Mouse (Mus musculus) midbrain, embryonic 10.5 days (tissue): ENCODE results near the gene Mgll. TPM values are rescaled to one million over a fixed set of nuclear protein-coding genes. Genes with fewer than 3 reads are reported as not detected.
A peak's percentile ranks its signal among the peaks of the same experiment; 100 is the strongest.

Source experiments
- DNase-seq: peaks from one replicate; pipeline ENCODE4 v3.0.0-alpha.2; 2017; ENCODE audit warnings: low spot score
- H3K27ac ChIP-seq: fragments of 300-500 bp; sonication (generic); replicated peaks from 2 replicates; pipeline ENCODE4 v1.5.1; 2016; ENCODE audit warnings: mild to moderate bottlenecking
- H3K27me3 ChIP-seq: fragments of 300-500 bp; sonication (generic); 2 replicates; pipeline ENCODE4 v1.6.1; 2016; ENCODE audit warnings: low read depth, mild to moderate bottlenecking; ENCODE audit not compliant: poor library complexity, severe bottlenecking
- H3K36me3 ChIP-seq: fragments of 300-500 bp; sonication (generic); 2 replicates; pipeline ENCODE4 v1.6.1; 2016; ENCODE audit warnings: mild to moderate bottlenecking, moderate library complexity
- H3K4me1 ChIP-seq: fragments of 300-500 bp; sonication (generic); 2 replicates; pipeline ENCODE4 v1.6.1; 2016
- H3K4me3 ChIP-seq: fragments of 300-500 bp; sonication (generic); 2 replicates; pipeline ENCODE4 v1.5.1; 2016; ENCODE audit warnings: mild to moderate bottlenecking, moderate library complexity
- H3K9me3 ChIP-seq: fragments of 300-500 bp; sonication (generic); replicated peaks from 2 replicates; pipeline ENCODE4 v1.6.1; 2016; ENCODE audit warnings: mild to moderate bottlenecking
- WGBS: fragments of 180-500 bp; shearing (Covaris S2); methylation state at CpG from one replicate; pipeline ENCODE4 v1.1.7; 2016; 5-methylcytosine and 5-hydroxymethylcytosine counted together
- polyA plus RNA-seq: library from polyadenylated mRNA; unstranded; fragments of >200 nt; fragmentation: Nextera tagmentation; extraction: Ambion mirVana; gene quantifications from 2 replicates; pipeline ENCODE4 v1.2.1, GENCODE M21; 2016

The Mgll gene
- polyA plus RNA-seq, 1 experiment from 2014 or later: 3.9 TPM

GRCm38 (mm10) chr6:88803957-88804695 lies 79.9 kb downstream of the Mgll start:
- H3K4me1 ChIP-seq: peaks cover 16% of the 10 kb centered on the region; the same call in 1 of the 2 replicates
- H3K27me3 ChIP-seq: no peaks in the 10 kb centered on the region
- WGBS: 82% methylated on average over 4 of the region's 4 CpGs
- H3K9me3 ChIP-seq: no peaks in the 10 kb centered on the region
- no peak overlapping the region for H3K4me3 ChIP-seq
- DNase-seq: no peak
- no peak overlapping the region for H3K27ac ChIP-seq
- H3K36me3 ChIP-seq: no peaks in the 10 kb centered on the region

- DNase-seq: no peak
- Histone ChIP-seq H3K4me3 (no peak overlapping the region), H3K27me3 (no peaks in the 10 kb centered on the region), H3K4me1 (peaks cover 25% of the 10 kb centered on the region), H3K36me3 (no peaks in the 10 kb centered on the region), H3K9me3 (no peaks in the 10 kb centered on the region), H3K27ac (no peak overlapping the region)
- 90% methylated on average over 17 of the region's 17 CpGs for WGBS
Observed at GRCm38 (mm10) chr6:88804966-88805577, 80.9 kb downstream of the Mgll start.

GRCm38 (mm10) chr6:88809091-88810037 lies 85.2 kb downstream of the Mgll start:
- H3K4me1 ChIP-seq: peaks cover 18% of the 10 kb centered on the region
- H3K27ac ChIP-seq: no peak overlapping the region
- H3K4me3 ChIP-seq: no peak overlapping the region
- 75% methylated on average over 23 of the region's 23 CpGs for WGBS
- H3K9me3 ChIP-seq: no peaks in the 10 kb centered on the region
- H3K27me3 ChIP-seq: no peaks in the 10 kb centered on the region
- no peaks in the 10 kb centered on the region for H3K36me3 ChIP-seq
- no peak for DNase-seq

- Histone ChIP-seq H3K27me3 (no peaks in the 10 kb centered on the region), H3K9me3 (no peaks in the 10 kb centered on the region), H3K27ac (0 out of 2 replicates have a peak overlapping the region, but pooled peaks have one; percentile 18), H3K4me1 (peaks cover 27% of the 10 kb centered on the region), H3K4me3 (no peak overlapping the region), H3K36me3 (no peaks in the 10 kb centered on the region)
- DNase-seq: no peak
- WGBS: 71% methylated on average over 3 of the region's 3 CpGs
Observed at GRCm38 (mm10) chr6:88810291-88810690, 86.1 kb downstream of the Mgll start.

- Histone ChIP-seq H3K27ac (no peak overlapping the region), H3K4me3 (no peak overlapping the region), H3K36me3 (no peaks in the 10 kb centered on the region), H3K27me3 (no peaks in the 10 kb centered on the region), H3K9me3 (no peaks in the 10 kb centered on the region), H3K4me1 (peaks cover 32% of the 10 kb centered on the region)
- DNase-seq: no peak
- WGBS: 54% methylated on average over 7 of the region's 7 CpGs
Observed at GRCm38 (mm10) chr6:88811396-88811795, 87.2 kb downstream of the Mgll start.

GRCm38 (mm10) chr6:88811880-88812400 lies 87.7 kb downstream of the Mgll start:
- no peak for DNase-seq
- no peak overlapping the region for H3K27ac ChIP-seq

GRCm38 (mm10) chr6:88812886-88813285 lies 88.7 kb downstream of the Mgll start:
- no peaks in the 10 kb centered on the region for H3K9me3 ChIP-seq
- H3K36me3 ChIP-seq: no peaks in the 10 kb centered on the region
- no peak overlapping the region for H3K4me3 ChIP-seq
- 59% methylated on average over 3 of the region's 3 CpGs for WGBS
- H3K27me3 ChIP-seq: no peaks in the 10 kb centered on the region
- H3K27ac ChIP-seq: no peak overlapping the region
- DNase-seq: peak; percentile 45
- peaks cover 28% of the 10 kb centered on the region for H3K4me1 ChIP-seq

More at GRCm38 (mm10) chr6:88811880-88812400, 87.7 kb downstream of the Mgll start:
- H3K4me3 ChIP-seq: no peak overlapping the region
- WGBS: 67% methylated on average over 7 of the region's 7 CpGs
- H3K36me3 ChIP-seq: no peaks in the 10 kb centered on the region
- H3K27me3 ChIP-seq: no peaks in the 10 kb centered on the region
- no peaks in the 10 kb centered on the region for H3K9me3 ChIP-seq
- peaks cover 32% of the 10 kb centered on the region for H3K4me1 ChIP-seq

- no peak overlapping the region for H3K4me3 ChIP-seq
- no peak for DNase-seq
- no peaks in the 10 kb centered on the region for H3K9me3 ChIP-seq
- H3K4me1 ChIP-seq: peaks cover 28% of the 10 kb centered on the region
- 86% methylated on average over 10 of the region's 10 CpGs for WGBS
- no peaks in the 10 kb centered on the region for H3K27me3 ChIP-seq
- H3K27ac ChIP-seq: no peak overlapping the region
- H3K36me3 ChIP-seq: no peaks in the 10 kb centered on the region
Observed at GRCm38 (mm10) chr6:88813832-88814231, 89.6 kb downstream of the Mgll start.

GRCm38 (mm10) chr6:88815036-88815435 lies 90.8 kb downstream of the Mgll start:
- Histone ChIP-seq H3K4me3 (no peak overlapping the region), H3K27ac (0 out of 2 replicates have a peak overlapping the region, but pooled peaks have one; percentile 18), H3K4me1 (peaks cover 19% of the 10 kb centered on the region), H3K36me3 (no peaks in the 10 kb centered on the region), H3K9me3 (no peaks in the 10 kb centered on the region), H3K27me3 (no peaks in the 10 kb centered on the region)
- WGBS: 65% methylated on average over 3 of the region's 3 CpGs
- DNase-seq: no peak

GRCm38 (mm10) chr6:88815489-88815888 lies 91.3 kb downstream of the Mgll start:
- WGBS: 89% methylated on average over 3 of the region's 3 CpGs
- no peaks in the 10 kb centered on the region for H3K9me3 ChIP-seq
- peaks cover 19% of the 10 kb centered on the region for H3K4me1 ChIP-seq
- no peak overlapping the region for H3K4me3 ChIP-seq
- peak overlapping the region; percentile 18; the same call in 1 of the 2 replicates for H3K27ac ChIP-seq
- DNase-seq: no peak
- H3K27me3 ChIP-seq: no peaks in the 10 kb centered on the region
- H3K36me3 ChIP-seq: no peaks in the 10 kb centered on the region

GRCm38 (mm10) chr6:88816913-88817312 lies 92.7 kb downstream of the Mgll start:
- WGBS: 82% methylated on average over 3 of the region's 3 CpGs

GRCm38 (mm10) chr6:88820853-88821252 lies 96.6 kb downstream of the Mgll start:
- H3K36me3 ChIP-seq: no peaks in the 10 kb centered on the region
- no peak overlapping the region for H3K27ac ChIP-seq
- no peaks in the 10 kb centered on the region for H3K9me3 ChIP-seq
- H3K4me3 ChIP-seq: no peak overlapping the region
- 64% methylated on average over 3 of the region's 3 CpGs for WGBS
- H3K27me3 ChIP-seq: no peaks in the 10 kb centered on the region
- 0 out of 2 replicates have a peak, but pooled peaks cover 4% of the 10 kb centered on the region for H3K4me1 ChIP-seq
- no peak for DNase-seq

More at GRCm38 (mm10) chr6:88816913-88817312, 92.7 kb downstream of the Mgll start:
- no peak for DNase-seq
- H3K27me3 ChIP-seq: no peaks in the 10 kb centered on the region
- H3K4me3 ChIP-seq: no peak overlapping the region
- H3K9me3 ChIP-seq: no peaks in the 10 kb centered on the region
- H3K36me3 ChIP-seq: no peaks in the 10 kb centered on the region
- no peak overlapping the region for H3K27ac ChIP-seq
- peaks cover 20% of the 10 kb centered on the region for H3K4me1 ChIP-seq
